Mouse (Mus musculus) heart, embryonic 16.5 days (tissue): ENCODE measurements around the gene Nat8f6. TPM values are rescaled to one million over a fixed set of nuclear protein-coding genes. Genes with fewer than 3 reads are reported as not detected.
"Not testable (repeated sequence)": the region's sequence is repeated elsewhere in the genome, so short reads cannot be mapped to it uniquely, and the experiment has no call there.

Source experiments
- ATAC-seq: fragments of 200-750 bp; cut with Nextera tagmentation; replicated peaks from 2 replicates; pipeline ENCODE4 v1.8.0; 2017; ENCODE audit warnings: moderate number of reproducible peaks; ENCODE audit not compliant: insufficient read depth, low FRiP score; ENCODE audit errors: extremely low read depth
- H3K27ac ChIP-seq: fragments of 300-500 bp; sonication (generic); 2 replicates; pipeline ENCODE4 v1.5.1; 2014; ENCODE audit warnings: mild to moderate bottlenecking, low read length, control low read depth, moderate library complexity
- H3K27me3 ChIP-seq: fragments of 300-500 bp; sonication (generic); 2 replicates; pipeline ENCODE4 v1.6.1; 2014; ENCODE audit warnings: low read length, mixed read lengths; ENCODE audit not compliant: control insufficient read depth, insufficient read depth
- H3K36me3 ChIP-seq: fragments of 300-500 bp; sonication (generic); 2 replicates; pipeline ENCODE4 v1.6.1; 2014; ENCODE audit not compliant: control insufficient read depth, insufficient read depth
- H3K4me1 ChIP-seq: fragments of 300-500 bp; sonication (generic); 2 replicates; pipeline ENCODE4 v1.6.1; 2014; ENCODE audit warnings: low read length, mixed read lengths; ENCODE audit not compliant: control insufficient read depth, insufficient read depth
- H3K4me2 ChIP-seq: fragments of 300-500 bp; sonication (generic); 2 replicates; pipeline ENCODE4 v1.6.1; 2014; ENCODE audit warnings: low read depth, mild to moderate bottlenecking, control low read depth, low read length
- H3K4me3 ChIP-seq: fragments of 300-500 bp; sonication (generic); 2 replicates; pipeline ENCODE4 v1.5.1; 2014; ENCODE audit warnings: mild to moderate bottlenecking, control low read depth, low read length
- H3K9ac ChIP-seq: fragments of 300-500 bp; sonication (generic); 2 replicates; pipeline ENCODE4 v1.6.1; 2014; ENCODE audit warnings: low read length, control low read depth
- H3K9me3 ChIP-seq: fragments of 300-500 bp; sonication (generic); replicated peaks from 2 replicates; pipeline ENCODE4 v1.6.1; 2016; ENCODE audit warnings: low read length; ENCODE audit not compliant: control insufficient read depth
- WGBS: fragments of 180-500 bp; shearing (Covaris S2); extraction: QIAGEN DNeasy Blood & Tissue Kit; methylation state at CpG from one replicate; pipeline ENCODE4 v1.1.7; 2014; 5-methylcytosine and 5-hydroxymethylcytosine counted together
- polyA plus RNA-seq: library from polyadenylated mRNA; unstranded; fragments of >200 nt; fragmentation: Nextera tagmentation; extraction: Ambion mirVana; gene quantifications from 2 replicates; pipeline ENCODE4 v1.2.1, GENCODE M21; 2015

Gene Nat8f6
- polyA plus RNA-seq, result not detected in 2 replicates

DNA sequence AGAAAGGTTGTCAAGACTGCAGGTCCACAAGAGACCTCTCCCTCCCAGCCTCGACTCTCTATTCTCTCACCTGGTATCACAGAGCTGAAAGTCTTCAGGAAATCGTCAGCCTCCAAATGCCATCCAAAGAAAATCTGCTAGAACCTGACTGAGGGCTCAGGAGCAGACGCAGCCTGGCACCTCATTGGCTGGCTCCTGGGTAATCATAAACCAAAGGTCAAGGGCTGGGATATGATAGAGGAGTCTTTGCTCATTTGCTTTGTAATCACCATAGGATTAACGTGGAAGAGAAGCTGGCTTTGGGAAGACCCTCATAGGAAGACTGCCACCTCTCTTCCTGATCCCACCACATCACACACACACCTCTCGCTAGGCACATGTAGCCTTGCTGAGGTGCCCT lies at the start of gene Nat8f6, which contains the start of gene Nat8f5:
Gene Nat8f6 (minus strand): TSS at position 118 of the 400 bp plus-strand sequence.
Gene Nat8f5 (minus strand): TSS at position 136 of the 400 bp plus-strand sequence.
- WGBS, result 75% methylated on average over 5 of the region's 5 CpGs
- Histone ChIP-seq H3K36me3 (no peaks in the 10 kb centered on the region), H3K4me2 (no peak within 1 kb of the TSS)

DNA sequence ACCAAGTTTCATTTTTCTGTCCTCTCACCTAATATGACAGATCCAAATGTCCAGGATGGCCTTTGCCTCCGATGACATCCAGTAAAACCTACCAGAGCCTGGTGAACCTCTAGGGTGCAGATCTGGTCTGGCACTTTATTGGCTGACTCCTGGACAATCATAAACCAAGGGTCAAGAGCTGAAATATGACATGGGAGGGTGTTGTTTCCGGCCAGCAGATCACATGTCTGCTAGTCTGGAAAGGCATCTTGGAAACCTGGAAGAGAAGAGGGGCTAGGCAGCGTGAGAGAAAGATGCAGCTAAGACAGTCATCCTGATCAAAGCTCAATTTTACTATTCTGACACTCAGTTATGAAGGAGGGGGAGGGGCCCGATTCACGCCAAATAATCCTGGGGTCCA lies 48.3 kb upstream of the Nat8f6 start, which contains the start of gene Nat8f2:
Gene Nat8f2 (minus strand): TSS at position 153 of the 400 bp plus-strand sequence.
- not testable (repeated sequence) for H3K4me3 ChIP-seq, ATAC-seq, H3K9me3 ChIP-seq, H3K27me3 ChIP-seq, H3K4me1 ChIP-seq, H3K36me3 ChIP-seq, H3K9ac ChIP-seq, H3K4me2 ChIP-seq, H3K27ac ChIP-seq
- 80% methylated on average over 5 of the region's 5 CpGs for WGBS

More for the DNA sequence above, at the start of gene Nat8f6, which contains the start of gene Nat8f5:
- no peaks in the 10 kb centered on the region for H3K4me1 ChIP-seq
- no peaks in the 10 kb centered on the region for H3K9me3 ChIP-seq
- no peak for ATAC-seq
- H3K9ac ChIP-seq, result no peak within 1 kb of the TSS
- H3K27me3 ChIP-seq, result no peaks in the 10 kb centered on the region
- no peak within 1 kb of the TSS for H3K4me3 ChIP-seq
- H3K27ac ChIP-seq, result no peak within 1 kb of the TSS

DNA sequence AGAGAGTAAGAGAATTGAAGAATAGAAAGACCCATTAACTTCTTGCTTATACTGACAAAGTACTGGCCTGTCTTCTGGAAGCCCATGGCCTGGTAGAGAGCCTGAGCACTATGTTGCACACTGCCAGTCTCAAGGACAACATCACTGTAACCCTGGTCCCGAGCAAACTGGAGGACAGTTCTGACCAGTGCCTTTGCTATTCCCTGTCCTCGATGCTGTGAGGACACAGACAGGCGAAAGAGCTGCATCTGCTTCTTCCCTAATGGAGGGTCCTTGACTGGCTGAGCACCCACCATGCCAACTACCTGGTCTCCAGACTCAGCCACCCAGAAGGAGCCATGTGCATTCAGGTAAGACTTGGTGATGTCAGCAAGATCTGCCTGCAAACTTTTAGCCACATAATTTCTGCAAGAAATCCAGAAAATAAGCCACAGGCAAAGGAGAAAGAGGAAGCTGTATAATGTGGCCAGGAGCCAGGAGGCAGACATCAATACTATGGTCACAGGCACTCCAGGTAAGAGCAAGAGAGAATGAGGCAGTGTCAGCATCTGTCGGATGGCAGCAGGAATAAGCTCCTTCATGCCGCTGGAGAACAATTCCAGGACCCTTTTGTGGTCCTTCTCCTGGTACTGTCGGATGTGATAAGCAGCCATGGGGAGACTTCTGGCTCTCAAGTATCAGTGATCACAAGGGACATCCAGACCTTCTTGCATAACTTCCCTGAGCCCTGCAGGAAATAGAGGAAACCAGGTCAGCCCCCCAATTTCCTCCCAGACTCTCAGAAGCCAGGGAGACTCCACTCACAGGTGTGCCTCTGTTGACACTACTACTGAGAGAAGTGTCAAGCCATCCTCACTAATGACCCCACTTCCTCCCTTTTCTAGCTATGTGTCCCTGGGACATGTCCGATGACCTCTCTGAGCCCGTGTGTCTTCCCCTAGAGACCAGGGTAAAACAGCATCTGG lies 47.3 kb upstream of the Nat8f6 start:
- Histone ChIP-seq H3K4me2 (no peak overlapping the region), H3K27ac (no peak overlapping the region), H3K36me3 (no peaks in the 10 kb centered on the region), H3K4me1 (no peaks in the 10 kb centered on the region), H3K9ac (no peak overlapping the region), H3K27me3 (no peaks in the 10 kb centered on the region), H3K9me3 (no peaks in the 10 kb centered on the region), H3K4me3 (no peak overlapping the region)
- no peak for ATAC-seq
- 57% methylated on average over 8 of the region's 8 CpGs for WGBS

DNA sequence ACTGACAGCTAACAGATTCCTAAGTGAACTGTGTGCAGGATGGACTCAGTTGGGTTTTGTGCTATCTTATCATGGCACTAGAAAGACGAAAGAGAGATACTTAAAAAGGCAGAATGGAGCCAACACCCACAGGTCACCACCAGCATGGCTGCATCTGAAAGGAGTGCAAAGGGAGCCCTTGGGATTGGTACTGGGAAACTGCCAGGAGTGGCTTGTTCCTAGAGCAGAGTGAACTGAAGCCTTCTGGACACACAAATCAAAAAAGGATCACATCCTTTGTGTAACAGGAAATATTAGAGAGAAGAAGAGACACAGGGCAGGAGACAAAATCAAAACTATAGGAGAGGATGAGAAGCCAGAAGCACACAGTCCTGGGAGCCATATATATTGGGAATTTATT lies 46.2 kb upstream of the Nat8f6 start:
- H3K9ac ChIP-seq, H3K4me3 ChIP-seq, H3K4me2 ChIP-seq, H3K36me3 ChIP-seq, H3K4me1 ChIP-seq, ATAC-seq, H3K9me3 ChIP-seq, H3K27ac ChIP-seq, H3K27me3 ChIP-seq: not testable (repeated sequence)
- 10% methylated on average over 1 of the region's 1 CpGs for WGBS

DNA sequence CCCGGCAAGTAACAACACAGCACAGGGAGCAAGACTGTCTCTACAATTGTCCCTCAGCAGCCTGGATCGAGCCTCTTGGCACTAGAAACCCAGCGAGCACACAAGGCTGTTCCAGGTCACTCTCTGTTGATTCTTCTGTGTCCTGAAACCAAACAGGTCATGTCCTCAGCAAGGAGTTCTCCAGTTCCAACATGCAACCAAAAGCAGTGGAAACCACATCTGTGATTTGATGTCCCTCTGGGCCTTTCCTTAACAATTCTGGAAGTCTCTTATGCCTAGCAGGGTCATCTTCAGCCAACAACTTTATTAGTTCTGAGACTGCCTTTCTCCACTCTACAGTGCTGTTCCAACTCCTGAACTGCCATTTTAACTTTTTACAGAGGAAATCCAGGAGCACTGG lies 45.4 kb upstream of the Nat8f6 start:
- 82% methylated on average over 3 of the region's 3 CpGs for WGBS
- H3K9me3 ChIP-seq, H3K4me3 ChIP-seq, H3K36me3 ChIP-seq, H3K4me1 ChIP-seq, H3K27ac ChIP-seq, ATAC-seq, H3K9ac ChIP-seq, H3K4me2 ChIP-seq, H3K27me3 ChIP-seq: not testable (repeated sequence)

DNA sequence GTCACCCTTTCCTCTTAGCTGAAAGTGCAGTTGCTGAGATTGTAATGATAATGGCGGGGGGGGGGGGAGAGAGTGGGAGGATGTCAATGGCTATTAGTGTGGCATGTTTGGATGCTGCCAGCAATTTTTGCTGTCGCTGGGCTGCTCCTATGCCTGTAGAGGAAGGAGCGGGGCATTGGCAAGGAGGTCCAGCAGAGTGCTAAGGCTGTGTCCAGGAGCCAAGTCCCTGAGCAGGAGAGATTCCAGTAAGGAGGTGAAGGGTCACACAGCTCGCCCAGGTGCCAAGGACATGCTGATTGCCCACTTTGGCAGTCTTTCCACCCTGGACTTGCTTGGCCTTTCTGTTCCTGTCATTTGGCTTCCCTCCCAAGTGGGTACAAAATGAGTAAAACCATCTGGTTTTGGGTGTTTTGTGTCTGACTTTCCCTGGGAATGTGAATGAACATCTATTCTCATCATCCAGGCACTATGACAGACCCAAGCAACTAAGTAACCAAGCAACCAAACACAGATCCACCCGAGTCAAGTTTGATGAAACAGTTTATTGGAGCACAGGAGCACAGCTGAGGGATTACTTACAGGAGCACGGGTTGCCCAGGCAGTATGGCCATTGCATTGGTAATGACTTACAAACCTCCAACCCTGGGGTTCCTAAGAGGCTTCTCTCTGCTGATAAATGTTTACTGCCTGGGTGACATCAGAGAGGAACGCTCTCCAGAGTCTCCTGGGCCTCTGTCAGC lies 44.3 kb upstream of the Nat8f6 start:
- H3K4me3 ChIP-seq, H3K27me3 ChIP-seq, ATAC-seq, H3K36me3 ChIP-seq, H3K9me3 ChIP-seq, H3K4me1 ChIP-seq, H3K9ac ChIP-seq, H3K27ac ChIP-seq, H3K4me2 ChIP-seq: not testable (repeated sequence)
- 68% methylated on average over 6 of the region's 7 CpGs for WGBS

DNA sequence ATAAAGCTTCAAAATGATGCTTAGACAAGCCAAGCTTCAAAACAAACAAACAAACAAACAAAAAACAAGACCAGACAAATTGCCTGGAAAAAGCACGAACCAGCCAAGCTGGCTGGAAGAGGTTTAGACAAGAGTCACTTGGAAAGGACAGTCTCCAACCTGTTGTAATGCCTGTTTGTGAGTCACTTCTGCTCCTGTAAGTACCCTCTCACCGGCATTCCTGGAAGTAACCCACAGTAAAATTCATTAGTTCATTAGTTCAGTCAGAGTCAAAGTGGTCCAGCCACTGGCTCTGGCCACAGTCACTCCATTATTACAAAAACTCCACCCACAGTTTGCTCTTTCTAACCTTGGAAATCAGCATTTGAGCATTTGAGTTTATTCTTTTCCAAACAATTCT lies 43.1 kb upstream of the Nat8f6 start:
- Histone ChIP-seq H3K9me3 (no peaks in the 10 kb centered on the region), H3K27me3 (no peaks in the 10 kb centered on the region), H3K9ac (no peak overlapping the region), H3K27ac (no peak overlapping the region), H3K4me2 (no peak overlapping the region), H3K36me3 (no peaks in the 10 kb centered on the region), H3K4me3 (no peak overlapping the region), H3K4me1 (no peaks in the 10 kb centered on the region)
- 90% methylated on average over 2 of the region's 2 CpGs for WGBS
- ATAC-seq, result no peak

DNA sequence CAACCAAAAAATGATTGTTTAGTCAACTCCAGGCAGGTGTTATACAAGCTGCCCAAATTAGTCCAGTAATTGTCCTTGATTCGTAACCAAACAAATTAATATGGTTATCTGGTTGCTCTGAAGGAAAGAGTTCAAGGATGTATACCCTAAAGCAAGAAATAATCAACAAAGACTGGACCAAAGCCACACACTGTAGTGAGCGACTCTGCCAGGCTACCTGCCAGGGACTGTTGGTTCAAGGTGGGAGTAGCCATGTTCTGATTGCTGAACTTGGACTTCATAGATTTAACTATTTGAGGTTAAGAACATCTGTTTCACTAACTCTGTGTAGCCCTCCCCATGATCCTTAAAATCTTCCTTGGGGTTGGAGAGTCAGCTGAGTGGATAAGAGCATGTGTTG lies 42.4 kb upstream of the Nat8f6 start:
- no peak overlapping the region for H3K9ac ChIP-seq
- no peaks in the 10 kb centered on the region for H3K4me1 ChIP-seq
- 82% methylated on average over 2 of the region's 2 CpGs for WGBS
- H3K4me3 ChIP-seq, result no peak overlapping the region
- no peaks in the 10 kb centered on the region for H3K27me3 ChIP-seq
- H3K27ac ChIP-seq, result no peak overlapping the region
- no peaks in the 10 kb centered on the region for H3K9me3 ChIP-seq
- no peaks in the 10 kb centered on the region for H3K36me3 ChIP-seq
- no peak overlapping the region for H3K4me2 ChIP-seq
- ATAC-seq, result no peak

DNA sequence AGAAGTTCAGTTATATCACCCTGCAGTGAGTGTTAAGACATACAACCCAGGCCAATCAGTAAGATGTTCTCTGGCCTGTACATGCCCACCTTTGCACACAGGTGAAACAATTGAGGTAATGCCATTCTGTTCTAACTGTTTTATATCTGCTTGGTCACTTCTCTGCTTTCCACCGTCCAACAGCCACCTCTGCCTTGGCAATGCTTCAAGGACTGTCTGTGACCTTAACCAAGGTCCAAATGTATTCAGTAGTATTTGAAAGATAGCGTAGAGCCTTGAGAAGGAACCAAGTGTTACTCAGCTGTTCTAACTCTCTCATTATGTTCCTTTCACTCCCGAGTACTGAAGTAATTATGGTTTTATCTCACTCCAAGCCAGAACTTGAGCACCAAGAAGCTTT lies 41.8 kb upstream of the Nat8f6 start:
- Histone ChIP-seq H3K9me3 (no peaks in the 10 kb centered on the region), H3K27me3 (no peaks in the 10 kb centered on the region), H3K27ac (no peak overlapping the region), H3K4me2 (no peak overlapping the region), H3K36me3 (no peaks in the 10 kb centered on the region), H3K4me3 (no peak overlapping the region), H3K4me1 (no peaks in the 10 kb centered on the region), H3K9ac (no peak overlapping the region)
- ATAC-seq, result no peak
- 59% methylated on average over 3 of the region's 3 CpGs for WGBS
